Mouse (Mus musculus): ENCODE results near the gene Arhgef28.
"Not testable (repeated sequence)": the region's sequence is repeated elsewhere in the genome, so short reads cannot be mapped to it uniquely, and the experiment has no call there.

The Arhgef28 gene

DNA sequence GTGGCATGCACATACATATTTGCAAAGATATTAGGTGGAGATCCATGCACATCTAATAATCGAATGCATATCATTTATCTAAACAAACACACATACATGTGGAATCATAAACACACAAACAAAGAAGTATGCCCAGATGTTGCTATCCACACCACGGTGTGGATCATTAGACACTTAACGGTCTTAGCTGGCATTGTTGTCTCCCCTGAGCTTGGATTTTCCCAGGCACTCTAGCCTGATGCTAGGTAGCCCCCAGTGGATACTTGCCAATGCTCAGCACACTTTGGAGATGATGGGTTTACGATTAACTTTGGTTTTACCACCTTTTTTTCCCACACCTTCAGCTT is 85.1 kb downstream of the Arhgef28 start:
- DNase-seq: no peak

GRCm38 (mm10) chr13:98120356-98121123 is 85.7 kb downstream of the Arhgef28 start:
- DNase-seq: no peak

GRCm38 (mm10) chr13:98118291-98118690 is 87.9 kb downstream of the Arhgef28 start:
- DNase-seq: no peak

- no peak for DNase-seq
These were observed 88.5 kb downstream of the Arhgef28 start for GRCm38 (mm10) chr13:98117566-98118254.

DNA sequence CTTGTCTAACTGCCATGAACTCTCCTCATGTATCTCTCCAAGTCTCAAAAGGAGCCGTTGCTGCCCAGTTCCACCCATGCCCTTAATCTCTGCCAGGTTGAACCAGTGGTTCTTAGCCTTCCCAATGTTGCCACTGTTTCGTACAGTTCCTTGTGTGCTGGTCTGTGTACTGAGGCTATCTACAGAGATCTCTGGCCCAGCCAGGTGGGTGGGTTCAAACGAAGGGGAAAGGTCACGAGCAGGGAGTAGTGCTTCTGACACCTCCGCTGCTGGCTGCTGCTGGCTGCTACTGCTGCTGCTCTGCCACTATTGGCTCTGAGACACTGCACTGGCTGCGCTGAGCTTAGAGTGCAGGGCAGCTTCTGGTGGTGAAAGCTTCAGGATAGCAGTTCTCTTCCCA is 90.6 kb downstream of the Arhgef28 start:
- no peak for DNase-seq

GRCm38 (mm10) chr13:98115051-98115450 is 91.2 kb downstream of the Arhgef28 start:
- DNase-seq: no peak

- no peak for DNase-seq
These were observed 93.3 kb downstream of the Arhgef28 start for GRCm38 (mm10) chr13:98112812-98113503.

- DNase-seq: no peak
These were observed 94.7 kb downstream of the Arhgef28 start for GRCm38 (mm10) chr13:98111531-98111930.

DNA sequence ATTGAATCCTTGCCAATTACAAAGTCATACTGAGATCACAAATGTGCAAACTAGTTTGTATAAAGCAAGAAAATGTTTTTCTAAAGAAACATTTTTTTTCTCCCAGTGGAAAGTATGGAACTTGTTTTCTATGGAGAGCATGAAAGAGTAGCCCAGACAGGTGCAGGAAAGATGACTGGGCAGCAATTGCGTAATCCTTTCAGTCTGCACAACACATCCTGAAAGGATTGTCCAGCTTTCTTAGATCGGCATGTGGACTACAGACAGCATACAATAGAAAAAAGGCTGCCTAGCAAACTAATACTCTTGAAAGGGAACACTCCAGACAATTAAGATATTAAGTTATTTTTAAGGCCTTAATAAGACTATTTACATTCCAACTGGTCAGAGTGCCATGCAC is 95.2 kb downstream of the Arhgef28 start:
- no peak for DNase-seq

GRCm38 (mm10) chr13:98108481-98108880 is 97.8 kb downstream of the Arhgef28 start:
- DNase-seq: not testable (repeated sequence)

DNA sequence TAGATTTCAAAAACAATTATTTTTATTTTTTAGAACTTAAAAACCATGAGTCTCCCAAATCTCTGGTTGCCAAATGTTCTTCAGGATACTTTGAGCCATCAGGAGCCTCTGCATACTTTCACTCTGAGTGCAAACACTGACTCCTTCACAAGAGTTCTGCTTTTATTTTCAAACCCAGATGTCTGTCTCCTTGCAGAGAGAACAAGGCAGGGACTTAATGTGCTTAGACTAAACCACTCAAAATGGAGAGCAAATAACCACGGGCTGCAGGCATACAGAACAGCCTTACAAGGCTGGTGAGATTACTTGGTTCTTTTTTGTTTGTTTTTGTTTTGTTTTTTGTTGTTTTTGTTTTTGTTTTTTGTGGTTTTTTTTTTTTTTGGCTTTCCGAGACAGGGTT is 98.6 kb downstream of the Arhgef28 start:
- no peak for DNase-seq

DNA sequence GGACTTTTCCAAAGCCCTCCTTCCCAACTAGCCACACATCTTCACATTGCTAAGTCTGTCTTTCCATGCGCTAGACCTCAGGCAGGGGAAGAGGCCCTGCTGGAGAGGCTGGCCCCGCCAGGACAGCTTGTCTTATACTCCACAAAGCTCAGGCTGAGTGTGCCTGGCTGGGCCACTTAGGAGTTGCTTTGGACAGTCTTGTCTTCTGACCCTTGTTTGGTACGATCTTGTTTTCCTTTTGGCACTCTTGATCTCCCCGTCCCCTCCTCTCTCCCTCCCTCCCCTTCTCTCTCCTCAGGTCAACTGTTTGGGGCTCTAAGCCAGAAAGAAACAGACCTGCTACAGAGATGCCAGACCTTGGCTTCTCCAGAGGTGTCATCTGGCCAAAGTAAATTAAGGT is 110.3 kb downstream of the Arhgef28 start:
- DNase-seq: no peak

- DNase-seq: no peak
These were observed 111.9 kb downstream of the Arhgef28 start for GRCm38 (mm10) chr13:98094332-98094731.

DNA sequence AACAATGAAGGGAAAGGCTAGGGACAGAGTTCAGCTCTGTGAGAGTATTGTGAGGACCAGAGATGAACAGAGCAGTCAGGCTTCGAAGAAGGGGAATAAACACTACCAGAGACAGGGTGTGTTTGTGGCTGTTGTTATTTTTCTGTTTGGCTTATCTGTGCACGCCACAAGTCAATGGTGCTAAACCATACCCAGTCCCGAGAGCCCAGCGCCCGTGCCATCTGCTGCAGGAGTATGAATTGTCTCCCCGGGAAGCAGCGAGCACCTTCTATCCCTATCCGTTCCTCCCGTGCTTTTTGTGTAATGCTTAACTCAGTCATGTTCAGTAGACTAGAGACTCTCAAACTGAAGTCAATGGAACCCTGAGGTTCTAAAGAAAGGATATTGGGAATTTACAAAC is 112.8 kb downstream of the Arhgef28 start:
- DNase-seq: no peak

DNA sequence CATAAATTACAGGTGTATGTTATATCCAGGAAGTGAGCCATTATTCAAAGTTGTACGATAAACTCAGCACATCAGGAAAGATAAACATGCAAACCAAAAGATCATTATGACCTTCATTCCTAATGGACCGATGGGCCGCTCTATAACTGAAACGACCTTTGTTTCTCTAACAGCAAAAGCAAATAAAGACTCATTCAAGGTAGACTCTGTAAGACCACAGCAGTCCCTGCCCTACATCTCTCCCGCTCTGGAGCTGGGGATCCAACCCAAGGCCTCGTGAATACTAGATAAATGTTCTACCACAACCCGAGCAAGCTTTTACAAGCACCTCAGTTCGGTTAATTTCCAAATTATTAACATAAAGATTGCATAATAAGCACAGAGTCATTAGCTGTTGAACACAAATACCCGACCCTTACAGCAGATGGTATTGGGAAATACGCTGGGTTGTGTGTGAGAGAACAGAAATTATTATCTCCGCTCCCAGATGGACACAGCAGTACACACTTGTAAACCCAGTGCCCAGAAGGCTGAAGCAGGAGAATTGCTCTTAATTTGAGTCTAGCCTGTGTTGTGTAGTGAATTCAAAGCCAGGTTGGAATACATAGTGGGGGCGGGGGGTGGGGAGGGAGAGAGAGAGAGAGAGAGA is 113.8 kb downstream of the Arhgef28 start:
- DNase-seq: no peak

GRCm38 (mm10) chr13:98079640-98080039 is 126.6 kb downstream of the Arhgef28 start:
- DNase-seq: no peak

DNA sequence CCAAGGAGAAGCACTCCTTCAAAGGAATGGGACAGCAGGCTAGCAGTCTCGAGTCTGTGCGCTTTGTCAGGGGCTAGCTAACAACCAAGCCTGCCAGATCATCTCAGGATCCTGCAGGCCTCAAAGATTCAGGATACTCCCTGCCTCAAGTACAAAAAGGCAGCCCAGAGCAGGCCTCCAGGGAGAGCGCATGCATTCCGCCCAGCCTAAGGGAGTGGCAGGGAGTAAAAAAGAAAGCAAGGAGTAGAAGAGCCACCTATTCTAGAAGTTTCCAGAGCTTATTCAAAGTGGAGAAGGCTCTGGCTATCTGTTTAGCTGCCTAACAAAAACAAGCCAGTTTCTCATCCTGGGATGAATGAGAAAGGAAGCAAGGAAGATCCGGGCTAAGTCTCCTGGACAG is 128.0 kb downstream of the Arhgef28 start:
- no peak for DNase-seq

GRCm38 (mm10) chr13:98077216-98077615 is 129.0 kb downstream of the Arhgef28 start:
- no peak for DNase-seq

- DNase-seq: peak; percentile 76
These were observed 131.4 kb downstream of the Arhgef28 start for GRCm38 (mm10) chr13:98074871-98075270.

DNA sequence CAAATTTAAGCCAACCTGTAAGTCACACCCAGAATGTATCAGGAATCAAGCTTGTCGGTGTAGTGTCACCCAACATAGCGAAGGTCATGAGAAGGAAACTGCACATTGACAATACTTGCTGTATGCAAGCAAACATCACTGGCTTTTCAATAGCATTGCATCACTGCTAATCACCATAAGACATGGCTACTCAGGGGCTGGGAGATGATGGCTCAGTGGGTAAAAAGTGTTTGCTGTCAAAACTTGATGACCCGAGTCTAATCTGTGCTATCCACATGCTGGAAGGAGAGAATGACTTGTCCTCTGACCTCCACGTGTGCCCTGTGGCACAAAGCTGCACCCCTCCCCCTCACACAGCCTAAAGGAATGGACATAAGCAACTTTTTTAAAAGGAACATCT is 133.0 kb downstream of the Arhgef28 start:
- no peak for DNase-seq

DNA sequence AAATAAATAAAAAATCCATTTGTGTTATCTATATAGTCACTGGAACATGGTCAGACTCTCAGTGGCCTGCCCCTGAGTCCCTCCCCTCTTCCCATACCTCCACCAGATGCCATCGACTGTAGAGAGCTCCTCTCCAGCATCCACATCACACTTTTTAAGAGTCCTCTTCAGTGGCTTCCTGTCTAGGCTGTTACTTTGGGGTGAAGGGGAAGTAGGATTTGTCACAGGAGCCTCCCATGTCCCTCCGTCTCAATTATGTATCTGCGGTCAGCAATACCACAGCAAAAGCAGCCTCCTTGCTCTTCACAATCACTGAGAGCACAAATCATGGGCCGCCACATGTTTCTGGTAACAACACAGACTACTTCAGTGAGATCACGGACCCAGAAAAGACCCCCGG is 135.8 kb downstream of the Arhgef28 start:
- no peak for DNase-seq

DNA sequence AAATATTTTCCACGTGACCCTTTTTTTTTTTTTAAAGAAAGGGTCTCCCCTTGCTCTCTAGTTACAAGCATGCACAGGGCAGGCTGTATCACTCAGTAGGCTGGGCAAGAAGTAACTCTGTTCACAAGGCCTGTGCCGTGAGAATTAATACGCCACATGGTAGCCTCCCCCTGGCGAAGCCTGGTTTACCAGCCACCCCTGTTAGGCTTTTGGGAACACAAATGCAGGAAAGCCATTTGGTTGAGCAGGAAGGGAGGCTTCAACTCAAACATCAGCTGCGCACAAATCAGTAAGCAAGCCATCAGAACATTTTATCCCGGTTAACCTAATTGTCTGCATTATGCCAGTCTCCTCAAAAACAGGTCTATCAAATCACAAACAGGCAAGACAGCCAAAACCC is 136.6 kb downstream of the Arhgef28 start:
- DNase-seq: no peak

DNA sequence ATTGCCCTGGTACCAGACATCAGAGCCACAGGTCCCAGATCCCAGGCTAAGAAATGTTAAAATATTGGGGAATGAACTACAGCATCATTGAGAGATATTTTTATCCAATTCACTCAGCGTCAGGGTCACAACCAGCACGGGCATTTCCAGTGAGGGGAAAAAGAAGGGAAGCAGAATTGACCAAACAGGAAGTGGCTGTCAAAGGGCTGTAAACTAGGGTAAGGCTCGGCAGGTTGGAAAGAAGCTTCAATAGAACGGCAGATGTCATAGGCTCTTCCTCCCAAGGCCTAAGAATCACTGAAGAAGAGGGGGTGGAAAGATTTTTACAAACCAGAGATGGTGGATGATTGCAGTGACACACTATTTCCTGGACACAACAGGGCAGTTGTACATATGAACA is 143.4 kb downstream of the Arhgef28 start:
- DNase-seq: no peak

Measured in kidney, postnatal 10 days (tissue).